Mouse (Mus musculus): ENCODE data around the gene Cntn5. TPM values are rescaled to one million over a fixed set of nuclear protein-coding genes. Genes with fewer than 3 reads are reported as not detected.
A peak's percentile ranks its signal among the peaks of the same experiment; 100 is the strongest.

Cntn5 gene
- polyA plus RNA-seq, 1 experiment from 2014 or later: 0.28 TPM

DNA sequence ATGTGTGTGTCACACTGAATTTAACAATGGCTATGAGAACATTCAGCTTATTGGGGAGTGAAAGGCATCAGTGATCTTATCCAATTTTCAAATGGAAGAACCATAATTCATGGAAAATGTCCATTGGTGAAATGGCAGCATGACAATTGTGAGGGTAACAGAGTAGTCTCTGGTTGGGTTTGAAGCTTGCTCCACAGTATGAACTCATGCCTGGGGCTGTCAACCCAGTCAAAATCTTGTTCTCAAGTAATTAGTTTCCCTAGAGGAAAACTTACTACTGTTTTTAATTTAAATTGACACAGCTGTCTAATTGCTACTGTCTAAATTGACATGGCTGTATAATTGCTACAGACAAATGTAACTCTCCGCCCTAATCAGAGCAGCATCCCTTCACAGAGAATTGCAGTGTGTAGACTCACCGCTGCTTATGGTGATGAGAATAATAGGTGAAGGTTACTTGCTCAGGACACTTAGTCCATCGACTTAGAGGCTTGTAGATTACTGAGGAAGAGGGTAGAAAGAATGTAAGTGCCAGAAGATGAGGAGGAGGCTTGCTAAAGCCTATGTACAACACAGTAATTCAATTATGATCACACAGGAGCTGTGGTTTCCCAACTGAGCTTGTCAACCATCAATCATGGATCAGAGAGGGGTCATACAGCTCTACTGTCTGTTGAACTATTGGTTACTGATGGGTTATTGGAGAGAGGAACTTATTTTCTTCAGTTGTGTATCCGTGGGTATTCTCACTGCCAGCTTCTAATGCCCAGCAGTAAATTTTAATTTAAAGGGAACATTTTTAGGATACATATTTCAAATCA, 859.4 kb downstream of the Cntn5 start:
- no peaks in the 10 kb centered on the region for H3K9me3 ChIP-seq (replicated peaks; ENCODE audit: control insufficient read depth, low read length)
- ATAC-seq (replicated peaks; ENCODE audit: insufficient number of reproducible peaks, low FRiP score, low TSS enrichment, low read depth): no peak
- no peak for DNase-seq (ENCODE audit: low spot score)
- H3K27me3 ChIP-seq (ENCODE audit: control insufficient read depth, insufficient read depth, low read length): no peaks in the 10 kb centered on the region
- no peaks in the 10 kb centered on the region for H3K36me3 ChIP-seq (replicated peaks; ENCODE audit: control insufficient read depth, insufficient read depth, low read depth, low read length)
- no peaks in the 10 kb centered on the region for H3K4me1 ChIP-seq (ENCODE audit: control insufficient read depth, insufficient read depth, low read length)
- H3K9ac ChIP-seq (replicated peaks; ENCODE audit: low read length): no peak overlapping the region
- no peak overlapping the region for H3K27ac ChIP-seq (replicated peaks; ENCODE audit: low read depth, low read length)
- WGBS: 74% methylated on average over 4 of the region's 4 CpGs
- H3K4me2 ChIP-seq (ENCODE audit: low read depth, low read length): no peak overlapping the region
- H3K4me3 ChIP-seq (ENCODE audit: low read depth, low read length): no peak overlapping the region

DNA sequence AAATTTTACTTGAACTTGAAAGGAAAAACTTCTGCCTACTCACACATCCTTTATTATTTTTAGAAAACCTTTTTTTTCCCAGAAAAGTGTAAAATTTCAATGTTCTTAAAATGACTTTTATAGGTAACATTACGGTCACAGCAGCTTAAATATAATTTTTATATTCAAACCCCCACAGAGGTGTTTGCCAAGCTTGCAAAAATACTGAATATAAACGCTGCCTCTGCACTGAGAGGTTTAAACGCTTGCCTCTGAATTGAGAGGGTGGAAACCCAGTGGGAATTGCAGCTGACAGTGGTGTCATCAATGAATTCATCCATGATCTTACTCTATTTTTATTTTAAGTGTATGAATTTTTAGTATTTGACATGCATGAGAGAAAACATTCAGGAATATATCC, 861.6 kb downstream of the Cntn5 start:
- Histone ChIP-seq H3K27me3 (ENCODE audit: control insufficient read depth, insufficient read depth, low read length) (no peaks in the 10 kb centered on the region), H3K9me3 (replicated peaks; ENCODE audit: control insufficient read depth, low read length) (no peaks in the 10 kb centered on the region), H3K36me3 (replicated peaks; ENCODE audit: control insufficient read depth, insufficient read depth, low read depth, low read length) (no peaks in the 10 kb centered on the region), H3K27ac (replicated peaks; ENCODE audit: low read depth, low read length) (no peak overlapping the region), H3K4me1 (ENCODE audit: control insufficient read depth, insufficient read depth, low read length) (no peaks in the 10 kb centered on the region), H3K4me3 (ENCODE audit: low read depth, low read length) (no peak overlapping the region), H3K9ac (replicated peaks; ENCODE audit: low read length) (no peak overlapping the region), H3K4me2 (ENCODE audit: low read depth, low read length) (no peak overlapping the region)
- 88% methylated on average over 3 of the region's 3 CpGs for WGBS
- DNase-seq (ENCODE audit: low spot score) (no peak), ATAC-seq (replicated peaks; ENCODE audit: insufficient number of reproducible peaks, low FRiP score, low TSS enrichment, low read depth) (no peak)

DNA sequence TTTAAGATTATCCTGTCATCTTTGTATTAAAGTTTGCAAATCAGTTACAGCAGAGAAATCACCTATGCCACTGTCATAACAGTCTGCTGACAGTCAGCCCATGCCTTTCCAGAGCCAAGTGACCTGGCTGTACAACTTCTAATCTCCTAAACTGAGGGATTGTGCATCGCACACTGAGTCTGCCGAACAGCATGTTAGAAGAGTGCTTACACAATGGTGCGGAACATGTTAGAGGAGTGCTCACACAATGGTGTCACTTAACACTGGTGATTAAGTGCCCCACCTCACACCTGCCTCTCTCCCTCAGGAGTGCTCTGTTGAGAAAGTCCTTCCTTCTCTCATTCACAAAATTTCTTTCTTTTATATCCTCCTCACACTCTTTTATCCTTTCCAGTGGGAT, 889.4 kb downstream of the Cntn5 start:
- DNase-seq (ENCODE audit: low spot score) (no peak), ATAC-seq (replicated peaks; ENCODE audit: insufficient number of reproducible peaks, low FRiP score, low TSS enrichment, low read depth) (no peak)
- H3K4me1 ChIP-seq (ENCODE audit: control insufficient read depth, insufficient read depth, low read length): no peaks in the 10 kb centered on the region
- 81% methylated on average over 3 of the region's 3 CpGs for WGBS
- H3K9me3 ChIP-seq (replicated peaks; ENCODE audit: control insufficient read depth, low read length): no peaks in the 10 kb centered on the region
- H3K27ac ChIP-seq (replicated peaks; ENCODE audit: low read depth, low read length): no peak overlapping the region
- H3K27me3 ChIP-seq (ENCODE audit: control insufficient read depth, insufficient read depth, low read length): no peaks in the 10 kb centered on the region
- no peak overlapping the region for H3K4me2 ChIP-seq (ENCODE audit: low read depth, low read length)
- no peak overlapping the region for H3K4me3 ChIP-seq (ENCODE audit: low read depth, low read length)
- H3K36me3 ChIP-seq (replicated peaks; ENCODE audit: control insufficient read depth, insufficient read depth, low read depth, low read length): no peaks in the 10 kb centered on the region
- no peak overlapping the region for H3K9ac ChIP-seq (replicated peaks; ENCODE audit: low read length)

DNA sequence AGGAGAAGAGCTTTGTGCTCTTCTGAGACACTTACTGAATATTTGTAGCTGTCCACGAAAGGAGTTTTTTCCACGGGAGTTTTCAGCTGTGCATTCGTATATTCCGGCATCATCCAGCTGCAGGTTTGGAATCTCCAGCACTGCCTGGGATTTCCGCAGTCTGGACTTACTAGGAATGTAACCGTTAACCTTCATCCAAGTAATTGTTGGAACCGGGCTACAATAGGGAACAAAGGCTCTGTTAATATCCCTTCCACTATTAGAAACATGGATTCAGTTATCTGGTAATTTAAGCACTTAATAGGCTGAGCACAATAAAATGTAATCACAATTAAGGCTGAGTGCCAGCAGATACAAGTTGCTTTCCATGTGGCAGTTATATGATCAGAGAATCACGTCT, 920.5 kb downstream of the Cntn5 start:
- 69% methylated on average over 8 of the region's 8 CpGs for WGBS

DNA sequence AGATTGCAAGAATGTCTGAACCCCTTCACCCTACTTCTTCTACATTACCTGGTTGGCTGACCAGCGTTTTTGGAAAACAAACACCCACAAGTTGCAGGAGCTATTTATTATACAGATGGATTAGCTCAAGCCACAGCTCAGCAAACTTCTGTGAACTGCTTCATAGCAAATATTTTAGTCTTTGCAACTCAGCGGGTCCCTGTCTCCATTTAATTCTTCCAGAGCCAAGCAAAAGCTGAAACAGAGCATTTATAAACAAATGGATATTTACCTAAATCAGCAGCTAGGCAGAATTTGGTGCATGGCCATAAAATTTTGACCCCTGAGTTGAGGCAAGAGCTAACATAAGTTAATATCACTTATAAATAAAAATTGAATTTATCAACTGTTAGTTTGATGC, 921.4 kb downstream of the Cntn5 start:
- no peak for ATAC-seq (replicated peaks; ENCODE audit: insufficient number of reproducible peaks, low FRiP score, low TSS enrichment, low read depth)
- Histone ChIP-seq H3K9me3 (replicated peaks; ENCODE audit: control insufficient read depth, low read length) (no peaks in the 10 kb centered on the region), H3K27me3 (ENCODE audit: control insufficient read depth, insufficient read depth, low read length) (no peaks in the 10 kb centered on the region), H3K4me2 (ENCODE audit: low read depth, low read length) (no peak overlapping the region), H3K27ac (replicated peaks; ENCODE audit: low read depth, low read length) (no peak overlapping the region), H3K4me1 (ENCODE audit: control insufficient read depth, insufficient read depth, low read length) (no peaks in the 10 kb centered on the region), H3K4me3 (ENCODE audit: low read depth, low read length) (no peak overlapping the region), H3K9ac (replicated peaks; ENCODE audit: low read length) (no peak overlapping the region), H3K36me3 (replicated peaks; ENCODE audit: control insufficient read depth, insufficient read depth, low read depth, low read length) (no peaks in the 10 kb centered on the region)
- no peak for DNase-seq (ENCODE audit: low spot score)
- WGBS: 80% methylated on average over 2 of the region's 2 CpGs

More for the DNA sequence above, 920.5 kb downstream of the Cntn5 start:
- Histone ChIP-seq H3K36me3 (replicated peaks; ENCODE audit: control insufficient read depth, insufficient read depth, low read depth, low read length) (no peaks in the 10 kb centered on the region), H3K4me1 (ENCODE audit: control insufficient read depth, insufficient read depth, low read length) (no peaks in the 10 kb centered on the region), H3K27ac (replicated peaks; ENCODE audit: low read depth, low read length) (no peak overlapping the region), H3K27me3 (ENCODE audit: control insufficient read depth, insufficient read depth, low read length) (no peaks in the 10 kb centered on the region), H3K9ac (replicated peaks; ENCODE audit: low read length) (no peak overlapping the region), H3K4me2 (ENCODE audit: low read depth, low read length) (no peak overlapping the region), H3K9me3 (replicated peaks; ENCODE audit: control insufficient read depth, low read length) (no peaks in the 10 kb centered on the region), H3K4me3 (ENCODE audit: low read depth, low read length) (no peak overlapping the region)
- ATAC-seq (replicated peaks; ENCODE audit: insufficient number of reproducible peaks, low FRiP score, low TSS enrichment, low read depth) (no peak), DNase-seq (ENCODE audit: low spot score) (peak; percentile 9)

DNA sequence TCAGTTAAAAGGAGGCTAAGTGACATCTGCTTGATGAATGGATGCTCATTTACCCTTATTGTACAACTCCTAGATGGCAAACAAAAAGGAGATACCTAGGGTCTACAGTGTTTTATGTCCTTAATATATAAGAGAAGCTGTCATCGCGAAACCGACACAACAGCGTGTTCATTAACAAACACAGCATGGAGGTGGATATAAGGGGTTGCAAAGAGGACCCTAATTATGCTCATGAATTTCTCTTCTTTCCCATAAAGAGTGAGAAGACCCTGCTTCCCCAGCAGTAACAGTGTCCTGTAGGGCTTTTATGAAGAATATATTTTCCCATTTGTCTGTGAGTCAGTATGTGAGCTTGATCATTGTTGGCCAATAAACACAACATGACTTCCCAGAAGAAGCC, 939.2 kb downstream of the Cntn5 start:
- Histone ChIP-seq H3K4me1 (ENCODE audit: control insufficient read depth, insufficient read depth, low read length) (no peaks in the 10 kb centered on the region), H3K27ac (replicated peaks; ENCODE audit: low read depth, low read length) (no peak overlapping the region), H3K27me3 (ENCODE audit: control insufficient read depth, insufficient read depth, low read length) (no peaks in the 10 kb centered on the region), H3K9me3 (replicated peaks; ENCODE audit: control insufficient read depth, low read length) (no peaks in the 10 kb centered on the region), H3K9ac (replicated peaks; ENCODE audit: low read length) (no peak overlapping the region), H3K4me2 (ENCODE audit: low read depth, low read length) (no peak overlapping the region), H3K4me3 (ENCODE audit: low read depth, low read length) (no peak overlapping the region), H3K36me3 (replicated peaks; ENCODE audit: control insufficient read depth, insufficient read depth, low read depth, low read length) (no peaks in the 10 kb centered on the region)
- DNase-seq (ENCODE audit: low spot score) (no peak), ATAC-seq (replicated peaks; ENCODE audit: insufficient number of reproducible peaks, low FRiP score, low TSS enrichment, low read depth) (no peak)
- 90% methylated on average over 4 of the region's 4 CpGs for WGBS

DNA sequence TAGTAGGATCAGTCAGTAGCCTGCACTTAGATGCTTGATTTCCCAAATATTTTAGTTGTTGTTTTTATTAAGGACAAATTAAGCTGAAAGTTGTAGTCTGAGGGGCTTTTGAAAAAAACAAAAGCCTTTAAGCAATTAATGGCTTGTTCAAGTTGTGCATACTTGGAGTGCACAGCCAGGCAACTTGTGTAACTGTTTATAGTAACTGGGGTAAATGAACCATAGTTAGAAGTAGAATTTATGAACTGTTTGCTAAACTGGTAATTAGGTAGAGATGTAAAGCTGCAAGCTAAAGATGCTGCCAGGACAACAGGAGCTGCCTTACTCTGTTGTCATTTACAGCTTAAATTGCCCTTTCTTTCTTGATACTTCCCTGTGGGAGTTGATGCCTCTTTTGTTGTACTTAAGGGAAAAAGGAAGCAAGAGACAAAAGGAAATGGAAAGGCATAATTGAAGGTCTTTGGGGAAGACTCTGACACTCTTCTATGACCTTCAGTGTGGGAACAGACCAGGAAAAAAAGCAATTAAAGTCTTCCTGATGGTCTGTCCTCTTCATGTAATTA, 943.9 kb downstream of the Cntn5 start:
- Histone ChIP-seq H3K9ac (replicated peaks; ENCODE audit: low read length) (no peak overlapping the region), H3K27ac (replicated peaks; ENCODE audit: low read depth, low read length) (no peak overlapping the region), H3K4me2 (ENCODE audit: low read depth, low read length) (no peak overlapping the region), H3K9me3 (replicated peaks; ENCODE audit: control insufficient read depth, low read length) (no peaks in the 10 kb centered on the region), H3K4me1 (ENCODE audit: control insufficient read depth, insufficient read depth, low read length) (no peaks in the 10 kb centered on the region), H3K4me3 (ENCODE audit: low read depth, low read length) (no peak overlapping the region), H3K36me3 (replicated peaks; ENCODE audit: control insufficient read depth, insufficient read depth, low read depth, low read length) (no peaks in the 10 kb centered on the region), H3K27me3 (ENCODE audit: control insufficient read depth, insufficient read depth, low read length) (no peaks in the 10 kb centered on the region)
- ATAC-seq (replicated peaks; ENCODE audit: insufficient number of reproducible peaks, low FRiP score, low TSS enrichment, low read depth): no peak
- DNase-seq (ENCODE audit: low spot score): no peak

DNA sequence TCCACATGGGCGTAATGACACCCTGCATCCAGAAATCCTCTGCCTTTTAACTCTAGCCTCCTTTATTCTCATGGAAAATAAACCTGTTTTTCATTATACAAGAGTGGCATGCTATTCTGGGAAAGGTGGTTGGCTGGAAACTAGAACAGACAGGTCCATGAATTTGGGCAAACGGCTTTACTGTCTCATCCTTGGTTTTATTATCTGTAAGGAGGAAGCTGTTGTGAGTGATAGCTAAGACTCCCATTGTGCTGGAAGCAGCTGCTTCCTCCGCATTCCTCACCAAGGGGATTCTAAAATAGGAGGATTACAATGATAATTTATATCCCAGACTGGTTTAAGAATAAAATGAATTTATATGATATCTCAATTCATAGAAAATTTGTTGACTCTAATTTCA, 955.2 kb downstream of the Cntn5 start:
- Histone ChIP-seq H3K27me3 (ENCODE audit: control insufficient read depth, insufficient read depth, low read length) (no peaks in the 10 kb centered on the region), H3K27ac (replicated peaks; ENCODE audit: low read depth, low read length) (no peak overlapping the region), H3K4me3 (ENCODE audit: low read depth, low read length) (no peak overlapping the region), H3K4me1 (ENCODE audit: control insufficient read depth, insufficient read depth, low read length) (no peaks in the 10 kb centered on the region), H3K4me2 (ENCODE audit: low read depth, low read length) (no peak overlapping the region), H3K36me3 (replicated peaks; ENCODE audit: control insufficient read depth, insufficient read depth, low read depth, low read length) (no peaks in the 10 kb centered on the region), H3K9me3 (replicated peaks; ENCODE audit: control insufficient read depth, low read length) (no peaks in the 10 kb centered on the region), H3K9ac (replicated peaks; ENCODE audit: low read length) (no peak overlapping the region)
- no peak for DNase-seq (ENCODE audit: low spot score)
- WGBS: 67% methylated on average over 3 of the region's 3 CpGs
- no peak for ATAC-seq (replicated peaks; ENCODE audit: insufficient number of reproducible peaks, low FRiP score, low TSS enrichment, low read depth)
